Mouse (Mus musculus) lung, adult 2 months (tissue): ENCODE data around the gene Sap18.

Experiments
- CTCF ChIP-seq: fragments of 200-500 bp; IDR thresholded peaks from 2 replicates; pipeline ENCODE4 v1.5.1; 2011; ENCODE audit warnings: mild to moderate bottlenecking, low read length, control low read depth; ENCODE audit not compliant: insufficient read depth
- POLR2A ChIP-seq: fragments of 200-500 bp; IDR thresholded peaks from 2 replicates; pipeline ENCODE4 v1.6.1; 2011; ENCODE audit warnings: low read depth, mild to moderate bottlenecking, control low read depth, low read length, borderline replicate concordance; ENCODE audit errors: extremely low read depth

DNA sequence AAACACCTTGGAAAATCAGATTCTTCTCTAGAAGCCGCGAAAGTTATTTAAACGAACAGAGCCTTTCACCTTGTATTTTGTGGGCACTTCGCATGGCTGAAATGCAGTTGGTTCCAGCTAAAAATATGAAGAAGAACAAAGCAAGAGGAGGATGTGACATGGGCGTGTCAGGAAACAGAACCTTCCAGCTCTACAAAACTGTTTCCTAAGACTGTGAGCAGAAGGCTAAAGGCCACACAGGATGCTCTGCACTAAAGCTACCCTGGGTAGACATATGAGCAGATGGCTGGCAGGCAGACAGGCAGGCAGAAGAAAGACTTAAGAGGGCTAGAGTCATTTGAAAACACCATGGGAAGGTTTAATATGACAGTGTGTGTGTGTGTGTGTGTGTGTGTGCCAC lies 28.9 kb upstream of the Sap18 start:
- no peak for TF ChIP-seq CTCF
- no peak for TF ChIP-seq POLR2A
